Mouse (Mus musculus) spleen, adult 12 weeks (tissue): Measurements from ENCODE around the gene Mfsd7a.
A peak's percentile ranks its signal among the peaks of the same experiment; 100 is the strongest.

Experiments used
- DNase-seq: peaks from one replicate; pipeline ENCODE4 v3.0.0; 2022; ENCODE audit warnings: low spot score

Mfsd7a gene

GRCm38 (mm10) chr5:108433804-108434587, 14.7 kb downstream of the Mfsd7a start, which contains the start of gene Atp5k:
Atp5k (minus strand) TSS chr5:108434448.
- peak; percentile 87 for DNase-seq

GRCm38 (mm10) chr5:108431196-108431595, 17.5 kb downstream of the Mfsd7a start:
- no peak for DNase-seq

GRCm38 (mm10) chr5:108427186-108427585, 21.5 kb downstream of the Mfsd7a start:
- peak; percentile 25 for DNase-seq

- DNase-seq = no peak
These were observed 25.3 kb downstream of the Mfsd7a start for GRCm38 (mm10) chr5:108423427-108423826.

GRCm38 (mm10) chr5:108422741-108423140, 25.9 kb downstream of the Mfsd7a start:
- DNase-seq = no peak

GRCm38 (mm10) chr5:108414711-108415110, 34.0 kb downstream of the Mfsd7a start:
- no peak for DNase-seq

- no peak for DNase-seq
These were observed 41.7 kb downstream of the Mfsd7a start for GRCm38 (mm10) chr5:108406977-108407376.

GRCm38 (mm10) chr5:108405460-108405859, 43.2 kb downstream of the Mfsd7a start:
- DNase-seq = no peak

GRCm38 (mm10) chr5:108403453-108403852, 45.2 kb downstream of the Mfsd7a start:
- no peak for DNase-seq
